Mouse (Mus musculus) hindlimb bud, embryonic 11.5 days (tissue): ENCODE data around the gene Tex264.
"Not testable (repeated sequence)": the region's sequence is repeated elsewhere in the genome, so short reads cannot be mapped to it uniquely, and the experiment has no call there.

Experiments
- DNase-seq: peaks from one replicate; pipeline ENCODE4 v3.0.0-alpha.2; 2012; ENCODE audit warnings: low read depth, low spot score; ENCODE audit errors: extremely low spot score

The Tex264 gene

DNA sequence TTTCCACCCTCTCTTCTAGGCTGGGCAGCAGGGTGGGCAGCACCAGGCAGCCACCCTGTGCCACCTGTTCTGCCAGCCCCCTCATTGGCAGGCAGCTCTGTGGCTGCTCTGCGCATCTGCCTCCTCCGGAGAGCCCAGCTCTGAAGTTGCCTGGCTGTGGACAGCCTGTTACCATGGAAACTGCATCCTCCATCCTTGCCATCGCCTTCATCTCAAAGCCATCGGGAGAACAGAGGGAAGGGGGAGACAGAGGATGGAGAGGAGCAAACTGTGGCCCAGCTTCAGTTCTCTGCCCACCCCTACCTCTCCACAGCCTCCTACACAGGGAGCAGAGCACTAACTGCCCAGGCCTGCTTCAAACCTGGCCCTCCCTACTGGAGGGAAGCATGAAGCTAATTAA is 21.3 kb downstream of the Tex264 start:
- DNase-seq = no peak

DNA sequence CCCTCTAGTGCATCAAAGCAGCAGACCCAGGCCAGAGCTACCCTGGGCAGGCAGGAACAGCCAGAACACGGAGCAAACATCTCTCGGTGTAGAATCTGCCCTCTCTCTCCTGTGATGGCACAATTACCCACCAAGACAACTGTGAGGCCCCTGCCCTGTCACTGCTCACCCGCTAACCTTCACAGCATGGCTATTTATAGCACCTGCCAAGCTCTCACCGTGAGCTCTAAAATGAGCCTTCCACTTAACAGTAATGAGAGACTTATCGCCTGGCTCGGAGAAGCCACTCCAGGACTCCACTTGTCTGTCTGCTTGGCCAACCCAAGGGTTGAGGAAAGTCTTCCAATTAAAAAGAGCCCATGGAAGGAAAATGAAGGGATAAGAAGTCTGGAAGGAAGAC is 22.5 kb downstream of the Tex264 start:
- DNase-seq = no peak

DNA sequence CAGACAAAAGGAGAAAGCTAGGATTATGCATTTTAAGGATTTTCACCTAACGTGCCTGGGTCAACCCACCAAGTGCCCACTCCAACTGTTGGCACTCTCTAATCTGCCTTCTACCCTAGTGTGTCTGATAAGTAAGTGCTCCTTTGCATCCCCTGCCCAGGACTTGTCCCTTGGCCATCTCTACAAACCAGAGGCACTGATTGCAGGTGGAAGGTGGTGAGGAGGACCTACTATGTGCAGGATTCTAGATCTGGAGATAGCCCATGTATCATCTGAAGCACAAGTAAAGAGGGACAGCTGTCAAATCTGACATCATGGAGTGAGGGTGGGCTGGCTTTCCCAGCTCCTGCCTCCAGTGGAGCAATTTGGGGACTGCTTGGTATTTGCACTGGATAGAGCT is 25.8 kb downstream of the Tex264 start:
- DNase-seq = no peak

DNA sequence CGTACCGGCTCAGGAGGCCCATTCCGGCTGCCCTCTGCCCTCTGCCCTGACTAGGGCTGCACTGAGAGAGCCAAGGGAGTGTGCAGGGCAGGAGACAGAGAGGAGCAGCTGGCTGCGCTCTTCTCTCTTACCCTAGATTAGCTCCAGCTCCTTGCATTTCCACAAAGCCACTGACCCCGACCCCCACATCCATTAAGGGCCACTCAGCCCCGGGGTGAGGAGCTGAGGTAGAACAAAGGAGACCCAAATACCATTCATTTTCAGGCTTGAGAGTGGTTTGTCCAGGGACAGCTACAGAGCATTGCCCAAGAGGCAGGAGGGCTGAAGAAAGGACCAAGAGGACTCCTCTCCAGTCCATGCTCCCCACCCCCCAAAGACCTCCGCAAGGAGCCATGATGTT is 26.3 kb downstream of the Tex264 start:
- DNase-seq = no peak

DNA sequence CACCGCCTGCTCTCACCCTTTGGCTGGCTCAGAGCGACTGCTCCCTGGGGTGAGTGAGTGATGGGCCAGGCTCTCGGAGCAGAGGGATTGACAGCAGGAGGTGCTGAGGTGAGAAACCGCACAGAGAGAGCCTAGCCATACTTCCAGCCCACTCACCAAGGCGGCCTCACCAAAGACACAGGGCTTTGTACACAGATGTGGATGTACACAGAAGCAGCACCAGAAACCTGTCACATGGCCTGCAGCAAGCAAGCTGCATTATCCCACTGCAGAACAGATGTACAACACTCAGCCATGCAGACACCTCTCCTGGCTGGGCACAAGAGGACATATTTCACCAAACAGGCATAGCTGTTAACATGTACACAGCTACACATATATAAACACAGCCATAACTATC is 28.1 kb downstream of the Tex264 start:
- no peak for DNase-seq

DNA sequence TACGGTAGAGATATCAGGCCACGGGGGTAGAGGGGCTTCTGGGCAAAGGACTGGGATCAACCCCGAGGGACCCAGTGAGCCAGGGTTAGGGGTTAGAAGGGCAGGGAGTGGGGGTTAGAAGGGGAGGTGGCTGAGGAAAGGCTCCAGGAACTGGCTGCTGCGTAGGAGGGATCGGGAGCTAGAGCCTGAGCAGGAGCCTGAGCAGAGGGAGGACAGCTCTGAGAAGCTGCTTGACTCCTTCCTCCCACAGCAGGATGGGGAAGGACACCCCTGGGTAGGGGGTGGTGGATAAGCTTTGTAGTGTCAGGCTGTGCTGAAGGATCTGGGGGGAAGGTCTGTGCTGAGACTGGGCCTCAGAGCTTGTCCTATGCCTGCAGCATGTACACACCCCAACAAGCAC is 28.9 kb downstream of the Tex264 start:
- no peak for DNase-seq

DNA sequence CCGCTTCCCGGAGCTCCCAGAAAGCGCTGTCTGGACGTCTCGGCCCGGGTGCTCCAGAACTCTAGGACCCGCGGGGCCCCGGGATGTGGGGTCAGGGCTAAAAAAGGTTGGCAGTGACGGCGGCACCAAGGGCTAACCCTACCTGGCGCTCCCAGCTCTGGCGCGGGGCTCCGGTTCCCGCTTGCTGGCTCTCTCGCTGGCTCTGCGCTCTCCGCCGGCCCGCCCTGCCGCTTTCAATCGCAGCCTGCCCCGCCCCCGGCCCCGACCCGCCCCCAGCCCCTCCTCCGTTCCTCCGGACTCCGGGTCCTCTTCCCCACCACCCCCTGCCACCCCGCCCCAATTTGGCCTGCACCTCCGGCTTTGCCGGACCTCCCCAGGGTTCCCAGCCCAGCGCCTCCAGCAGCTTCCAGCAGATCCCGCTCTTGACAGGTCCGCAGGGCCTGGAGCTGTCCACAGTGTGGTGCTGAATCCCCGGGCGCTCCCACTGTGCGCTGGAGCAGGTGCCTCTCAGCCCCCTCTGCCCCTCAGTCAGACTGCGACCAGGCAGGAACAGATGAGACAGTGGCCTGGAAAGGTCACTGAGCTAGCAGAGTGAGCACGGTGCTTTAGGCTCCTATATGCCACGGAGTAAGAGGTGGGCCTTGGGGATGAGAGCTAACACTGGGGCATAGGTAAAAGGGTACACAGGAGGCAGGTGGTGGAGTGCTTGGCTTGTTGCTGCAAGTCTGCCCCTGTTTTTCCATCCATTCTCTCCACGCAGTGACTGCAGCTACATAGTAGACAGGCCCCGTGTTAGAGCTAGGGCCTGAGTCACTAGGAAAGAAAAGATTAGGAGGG is 29.6 kb downstream of the Tex264 start, which contains the start of gene Grm2:
Gene Grm2, minus strand, starts transcription at position 199 of the 837 bp plus-strand sequence.
- peak; percentile 41 for DNase-seq

DNA sequence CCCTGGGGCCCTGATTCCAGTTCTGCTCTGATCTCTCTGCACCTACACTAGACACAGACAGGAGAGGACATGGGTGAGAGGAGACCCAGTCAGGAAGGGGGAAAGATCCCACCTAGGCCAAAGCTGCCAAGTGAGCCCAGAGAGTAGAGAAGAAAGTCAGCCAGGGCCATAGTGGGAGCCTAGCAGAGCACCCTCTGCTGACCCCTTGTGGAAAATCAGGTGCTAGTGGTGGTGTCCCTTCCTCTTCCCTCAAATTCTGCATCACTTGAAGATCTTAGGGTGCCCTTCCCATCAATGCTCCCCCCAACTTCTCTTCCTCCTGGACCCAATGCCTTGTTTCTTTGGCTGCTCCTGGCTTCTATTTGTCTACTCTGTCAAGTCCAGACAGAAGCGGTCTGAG is 33.0 kb downstream of the Tex264 start:
- DNase-seq = no peak

DNA sequence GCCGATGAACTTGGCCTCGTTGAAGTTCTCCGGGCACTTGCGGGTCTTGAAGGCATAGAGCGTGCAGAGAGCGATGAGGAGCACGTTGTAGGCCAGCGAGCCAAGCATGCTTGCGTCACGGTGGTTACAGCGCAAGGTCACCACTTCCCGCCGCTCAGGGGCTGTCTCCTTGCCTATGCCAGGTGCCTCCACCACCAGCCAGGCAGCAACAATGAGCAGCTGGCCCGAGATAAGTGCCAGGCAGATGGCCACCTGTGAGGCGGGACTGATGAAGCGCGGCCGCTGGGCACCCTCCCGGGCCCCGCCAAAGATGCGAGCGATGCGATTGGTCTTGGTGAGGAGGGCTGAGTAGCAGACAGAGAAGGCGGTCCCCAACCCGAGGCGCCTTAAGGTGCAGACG is 38.5 kb downstream of the Tex264 start:
- DNase-seq = no peak

DNA sequence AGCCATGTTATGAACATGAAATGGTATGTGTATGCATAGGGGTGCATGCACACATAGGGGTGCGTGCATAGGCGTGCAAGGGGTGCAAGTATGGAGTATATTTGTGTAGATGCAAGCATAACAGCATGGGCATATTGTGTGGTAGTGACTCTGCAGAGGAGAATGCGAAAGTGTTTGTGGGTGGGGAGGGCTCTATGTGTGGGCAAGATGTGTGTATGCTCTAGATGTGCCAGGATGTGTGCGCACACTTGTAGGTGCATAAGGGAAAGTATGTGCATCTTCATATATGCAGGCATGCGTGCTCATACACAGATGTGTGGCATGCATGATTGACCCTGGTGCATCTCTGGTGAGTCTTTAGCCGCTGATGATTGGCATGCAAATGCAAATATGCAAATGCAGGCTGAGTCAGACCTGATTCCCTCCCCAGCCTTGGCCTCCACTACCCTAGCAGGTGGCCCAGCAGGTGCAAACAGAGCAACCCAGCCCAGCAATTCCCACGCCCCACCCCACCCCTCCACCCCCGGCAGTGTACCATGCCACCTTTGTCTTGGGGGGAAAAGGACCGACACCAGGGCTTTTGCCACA is 39.9 kb downstream of the Tex264 start:
- no peak for DNase-seq

DNA sequence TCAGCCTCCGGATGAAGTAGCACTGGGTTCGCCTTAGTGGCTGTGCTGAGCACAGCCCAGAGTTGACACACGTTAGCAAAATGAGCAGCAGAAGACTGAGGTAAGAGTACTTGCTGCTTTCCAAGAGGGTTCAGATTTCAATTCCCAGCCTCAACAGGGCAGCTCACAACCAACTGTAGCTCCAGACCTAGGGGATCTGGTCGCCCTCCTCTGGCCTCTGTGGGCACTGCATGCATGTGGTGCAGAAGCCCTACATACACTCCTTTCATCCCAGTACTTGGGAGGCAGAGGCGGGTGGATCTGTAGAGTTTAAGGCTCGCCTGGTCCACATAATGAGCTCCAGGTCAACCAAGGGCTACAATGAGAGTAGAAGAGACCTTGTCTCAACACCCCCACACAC is 41.9 kb downstream of the Tex264 start:
- no peak for DNase-seq

DNA sequence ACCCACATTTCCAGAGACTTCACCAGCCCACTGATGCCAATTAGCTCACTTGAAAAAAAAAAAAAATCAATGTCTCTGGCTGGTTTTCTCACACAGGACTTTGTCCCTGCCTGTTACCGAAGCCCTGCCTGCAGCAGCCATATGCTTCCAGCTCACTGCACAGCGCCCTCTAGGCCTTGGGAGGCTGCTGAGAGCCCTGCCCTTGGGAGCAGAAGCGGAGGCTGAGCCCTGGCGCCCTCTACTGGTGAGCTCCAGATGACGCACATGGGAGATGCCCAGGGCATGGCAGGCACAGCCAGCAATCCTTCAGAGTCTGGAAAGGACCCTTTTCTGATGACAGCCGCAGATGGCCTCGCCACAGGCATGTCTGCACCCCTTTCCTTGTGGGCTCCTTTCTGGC is 42.6 kb downstream of the Tex264 start:
- DNase-seq = peak; percentile 50

DNA sequence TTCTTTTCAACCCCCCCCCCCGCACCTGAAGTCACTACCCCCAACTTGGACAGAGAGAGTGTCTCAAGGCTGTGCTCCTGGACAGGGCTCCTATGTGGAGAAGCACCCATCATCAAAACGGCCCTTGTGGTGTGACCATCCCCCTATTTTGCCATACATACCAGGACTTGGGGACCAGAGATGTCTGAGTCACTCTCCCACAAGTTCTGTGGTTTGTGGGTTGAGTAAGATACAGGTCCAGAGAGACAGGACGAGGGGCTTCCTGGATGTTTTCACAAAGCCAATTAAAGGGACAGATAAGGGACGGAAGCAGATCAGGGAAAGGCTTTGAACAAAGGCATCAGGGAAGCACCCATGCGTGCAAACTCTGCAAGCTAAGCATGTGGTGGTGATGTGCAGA is 44.4 kb downstream of the Tex264 start:
- DNase-seq = no peak

DNA sequence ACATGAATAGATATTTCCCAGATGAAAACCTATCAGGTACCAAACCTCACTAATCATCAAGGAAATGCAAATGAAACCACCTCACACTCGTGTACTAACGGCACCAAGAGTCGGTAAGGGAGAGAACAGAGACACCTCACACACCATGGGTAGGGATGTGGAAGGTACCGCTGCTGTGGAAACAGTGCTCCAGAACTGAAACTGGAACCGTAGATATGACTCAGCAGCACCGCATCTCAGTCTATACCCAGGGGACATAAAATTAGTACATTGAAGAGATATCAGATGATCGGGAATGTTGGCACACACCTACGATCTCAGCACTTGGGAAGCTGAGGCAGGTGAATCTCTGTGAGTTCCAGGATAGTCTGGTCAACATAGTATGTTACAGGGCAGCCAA is 47.6 kb downstream of the Tex264 start:
- DNase-seq = no peak

DNA sequence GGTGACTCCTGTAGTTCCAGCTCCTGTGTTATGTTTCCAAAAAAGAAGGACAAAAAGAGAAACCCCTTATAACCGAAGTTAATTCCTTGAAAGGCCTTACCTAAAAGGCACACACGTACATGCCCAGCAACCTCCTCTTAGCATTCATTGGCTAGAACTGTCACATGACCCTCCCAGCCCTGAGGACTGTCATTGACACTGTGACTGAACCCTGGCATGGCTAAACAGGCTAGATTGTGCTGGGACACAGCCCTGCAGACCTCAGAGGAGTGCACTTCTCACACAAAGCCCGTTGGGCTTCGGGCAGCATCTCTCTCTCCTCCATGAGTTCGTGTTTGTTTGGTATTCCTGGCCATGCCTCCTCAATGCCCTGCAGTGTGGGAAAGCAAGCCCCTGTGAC is 53.5 kb downstream of the Tex264 start:
- no peak for DNase-seq

DNA sequence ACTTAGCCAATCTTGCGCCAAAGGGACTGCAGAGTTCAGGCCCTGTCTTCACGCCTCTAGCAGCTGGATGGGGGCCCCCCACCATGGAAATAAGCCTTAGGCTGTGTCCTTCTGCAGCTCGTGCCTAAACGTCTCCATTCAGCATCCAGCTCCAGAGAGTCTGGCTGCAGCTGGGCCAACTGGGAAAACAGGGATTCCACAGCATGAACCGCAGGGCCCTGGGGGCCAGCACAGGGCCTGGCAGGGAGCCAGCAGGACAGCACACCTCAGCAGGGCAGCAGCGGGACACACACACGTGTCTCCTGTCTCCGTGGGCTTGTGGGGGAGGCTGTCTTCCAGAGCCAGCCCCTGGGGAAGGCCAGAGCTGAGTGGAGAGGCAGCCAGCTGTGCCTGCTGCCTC is 57.9 kb downstream of the Tex264 start:
- not testable (repeated sequence) for DNase-seq

DNA sequence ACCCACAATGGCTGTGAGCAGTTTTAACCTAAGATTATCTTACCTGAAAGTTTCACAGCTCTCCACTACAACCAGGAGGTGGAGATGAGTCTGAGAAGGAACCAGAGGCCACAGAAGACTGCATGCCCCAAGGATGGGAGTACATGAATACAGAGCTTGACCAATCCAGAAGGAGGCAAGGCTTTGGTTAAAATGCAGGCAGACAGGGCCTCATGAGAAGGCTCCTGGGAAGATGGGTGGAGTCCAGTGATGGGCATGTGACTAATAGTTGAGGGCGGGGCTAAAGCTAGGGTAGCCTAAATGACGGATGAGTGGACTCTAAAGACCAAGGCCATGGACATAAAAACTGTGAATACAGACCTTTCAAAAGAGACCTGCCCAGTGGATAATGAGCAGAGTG is 59.4 kb downstream of the Tex264 start, which contains the start of gene Iqcf6:
Gene Iqcf6, plus strand, starts transcription at position 301 of the 400 bp plus-strand sequence.
- no peak for DNase-seq

DNA sequence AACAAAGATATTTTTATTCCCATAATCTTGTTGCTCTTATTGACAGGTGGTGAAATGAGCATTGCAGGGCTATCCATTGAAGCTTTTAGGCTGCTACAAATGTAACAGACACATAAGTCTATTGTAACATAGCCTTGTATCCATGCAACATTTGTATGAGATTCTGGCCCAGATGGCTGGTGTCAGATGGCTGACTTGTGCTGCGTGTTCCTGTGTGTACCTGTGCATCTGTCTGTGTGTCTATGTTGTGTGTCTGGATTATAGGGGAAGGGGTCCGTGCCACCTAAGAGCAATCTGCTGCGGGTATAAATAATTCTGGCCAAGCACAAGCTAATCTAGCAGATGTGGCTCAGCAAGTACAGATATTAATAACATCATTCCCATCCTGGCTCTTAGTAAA is 68.2 kb downstream of the Tex264 start:
- no peak for DNase-seq

DNA sequence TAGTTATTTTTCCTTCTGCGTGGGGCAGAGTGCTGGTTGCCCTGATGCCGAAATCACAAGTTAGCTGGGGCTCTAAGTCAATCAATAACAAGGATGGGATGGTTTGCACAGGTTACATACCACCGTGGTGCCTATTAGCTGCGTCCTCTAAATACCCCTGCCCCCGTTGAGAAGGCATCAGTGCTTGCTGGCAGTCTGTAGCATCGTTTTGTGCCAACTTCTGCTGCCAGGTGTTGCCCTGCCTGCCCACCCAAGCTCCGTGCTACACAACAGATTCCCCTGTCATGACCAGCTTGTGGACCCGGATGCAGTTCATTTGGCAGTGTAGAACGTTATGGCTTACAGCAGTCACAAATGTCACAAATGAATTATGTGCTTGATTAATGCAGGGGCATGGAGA is 69.4 kb downstream of the Tex264 start:
- DNase-seq = no peak

DNA sequence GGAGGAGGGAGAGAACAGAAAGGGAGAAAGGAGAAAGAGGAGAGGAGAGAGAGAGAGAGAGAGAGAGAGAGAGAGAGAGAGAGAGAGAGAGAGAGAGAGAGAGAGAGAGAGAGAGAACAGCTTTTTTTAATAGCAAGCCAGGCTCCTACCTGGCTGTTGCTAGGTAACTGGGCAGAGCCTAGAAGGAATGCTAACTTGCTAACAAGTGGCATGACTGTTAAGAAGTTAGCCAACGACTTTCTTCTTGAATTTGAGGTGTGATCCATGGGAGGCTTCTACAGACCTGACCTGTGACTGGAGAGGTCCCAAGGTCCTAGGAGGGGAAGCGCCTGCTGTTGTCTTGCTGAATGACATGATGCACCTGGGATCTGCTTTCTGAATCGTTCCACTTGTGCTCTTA is 71.1 kb downstream of the Tex264 start:
- DNase-seq = no peak

DNA sequence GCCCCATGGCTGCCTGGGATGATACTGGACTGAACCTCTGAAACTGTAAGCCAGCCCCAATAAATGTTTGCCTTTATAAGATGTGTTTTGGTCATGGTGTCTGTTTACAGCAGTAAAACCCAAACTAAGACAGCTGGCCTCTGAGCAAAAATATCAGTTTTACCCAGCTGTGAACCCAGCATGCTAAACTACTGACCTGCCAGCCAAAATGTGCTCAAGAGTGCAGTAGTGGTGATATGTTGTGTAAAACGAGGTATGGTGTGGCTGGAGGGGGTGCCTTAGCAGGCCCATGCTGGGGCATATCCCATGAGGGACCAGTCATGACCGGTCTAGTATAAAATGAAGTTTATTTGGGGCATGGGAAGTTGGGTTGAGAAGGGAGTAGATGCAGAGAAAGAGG is 71.8 kb downstream of the Tex264 start:
- DNase-seq = no peak

DNA sequence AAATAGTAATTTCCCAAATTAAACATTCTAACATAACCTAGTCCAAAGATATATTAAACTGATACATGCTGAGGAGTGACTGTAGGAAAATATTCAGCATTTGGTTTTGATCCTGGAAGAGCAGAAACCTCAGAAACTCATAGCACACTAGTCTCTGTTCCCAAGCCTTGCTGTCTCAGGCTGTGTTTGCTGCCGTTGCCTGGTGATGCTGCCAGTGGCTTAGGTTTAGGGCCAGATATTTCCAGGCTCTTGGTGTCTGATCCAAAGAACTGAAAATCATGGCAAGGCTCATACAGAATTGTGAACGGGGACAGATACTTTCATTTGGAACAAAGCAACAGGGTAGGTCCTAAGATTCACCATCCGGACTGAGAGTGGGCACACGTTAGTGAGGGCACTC is 75.0 kb downstream of the Tex264 start:
- no peak for DNase-seq
